Mouse (Mus musculus): ENCODE results near the gene Psd4.

GRCm38 (mm10) chr2:24353042-24353441, 14.3 kb upstream of the Psd4 start:
- TF ChIP-seq CTCF (IDR thresholded peaks at IDR 0.05; ENCODE audit: control insufficient read depth, insufficient read depth, insufficient replicate concordance, low read depth, low read length) = no peak
- no peak for TF ChIP-seq POLR2A (IDR thresholded peaks at IDR 0.05; ENCODE audit: control insufficient read depth, low read depth, low read length)
